Mouse (Mus musculus) left cerebral cortex, postnatal 36 days (tissue): ENCODE measurements around the gene Glb1l. TPM values are rescaled to one million over a fixed set of nuclear protein-coding genes. Genes with fewer than 3 reads are reported as not detected.

Experiments
- DNase-seq, 2 experiments: peaks; one replicate each; pipeline ENCODE4 v3.0.0; 2021 to 2022; ENCODE audit warnings: low spot score in 2 of 2, mixed read lengths in 1 of 2
- intact Hi-C: fragments of 180-260 bp; cut with DNase I; formaldehyde crosslinking; loops from one replicate; pipeline ENCODE4 v1.15.1; 2025
- total RNA-seq, 2 experiments: library from RNA; stranded (reverse); gene quantifications; 2 replicates each; pipeline ENCODE4 v1.2.3; 2021

Gene Glb1l
- total RNA-seq, 2 experiments from 2014 or later, result 10.4 to 15.8 TPM

DNA sequence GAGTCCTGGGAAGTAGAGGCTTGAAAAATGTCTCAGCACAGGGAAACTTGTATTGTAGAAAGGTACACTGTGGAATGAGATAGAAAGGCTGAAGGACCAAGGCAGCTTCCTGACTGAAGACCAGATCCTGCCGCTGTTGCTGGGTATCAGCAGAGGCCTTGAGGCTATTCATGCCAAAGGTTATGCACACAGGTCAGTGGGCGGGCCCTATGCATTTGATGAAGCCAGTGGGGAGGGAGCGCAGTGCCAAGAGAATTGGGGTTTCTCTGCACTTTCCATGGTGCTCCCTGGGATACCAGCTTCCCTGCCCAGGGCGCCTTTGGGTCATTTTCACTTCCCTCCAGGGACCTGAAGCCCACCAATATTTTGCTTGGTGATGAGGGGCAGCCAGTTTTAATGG, 1.9 kb upstream of the Glb1l start:
- DNase-seq, result no peak
- intact Hi-C loops, result no loop called here

DNA sequence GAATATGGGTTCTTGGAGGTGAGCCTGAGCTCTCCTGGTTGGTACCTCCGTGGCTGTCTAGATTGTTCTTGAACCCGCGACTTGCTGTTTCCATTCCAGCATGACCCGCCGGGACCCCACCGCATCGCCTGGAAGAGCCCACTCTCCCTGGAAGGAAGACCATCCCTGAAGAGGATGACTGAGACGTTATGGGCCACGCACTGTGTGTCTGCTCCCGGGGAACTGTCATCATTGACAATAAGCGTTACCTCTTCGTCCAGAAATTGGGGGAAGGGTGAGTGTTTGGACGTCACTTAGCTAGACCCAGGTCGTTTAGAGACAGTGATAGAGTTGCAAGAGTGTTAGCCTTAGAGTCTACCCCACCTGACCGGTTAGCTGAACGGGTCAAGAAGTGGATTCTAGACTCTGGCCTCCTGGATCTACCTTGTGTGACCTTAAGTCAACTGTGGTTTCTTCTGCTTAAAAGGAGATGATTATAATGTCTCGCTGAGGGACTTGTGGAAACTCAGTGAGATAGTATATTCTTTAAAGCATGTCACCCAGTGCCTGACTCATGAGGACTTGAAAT, 612 bp upstream of the Glb1l start:
- no peak for DNase-seq
- intact Hi-C loops, result no loop called here

DNA sequence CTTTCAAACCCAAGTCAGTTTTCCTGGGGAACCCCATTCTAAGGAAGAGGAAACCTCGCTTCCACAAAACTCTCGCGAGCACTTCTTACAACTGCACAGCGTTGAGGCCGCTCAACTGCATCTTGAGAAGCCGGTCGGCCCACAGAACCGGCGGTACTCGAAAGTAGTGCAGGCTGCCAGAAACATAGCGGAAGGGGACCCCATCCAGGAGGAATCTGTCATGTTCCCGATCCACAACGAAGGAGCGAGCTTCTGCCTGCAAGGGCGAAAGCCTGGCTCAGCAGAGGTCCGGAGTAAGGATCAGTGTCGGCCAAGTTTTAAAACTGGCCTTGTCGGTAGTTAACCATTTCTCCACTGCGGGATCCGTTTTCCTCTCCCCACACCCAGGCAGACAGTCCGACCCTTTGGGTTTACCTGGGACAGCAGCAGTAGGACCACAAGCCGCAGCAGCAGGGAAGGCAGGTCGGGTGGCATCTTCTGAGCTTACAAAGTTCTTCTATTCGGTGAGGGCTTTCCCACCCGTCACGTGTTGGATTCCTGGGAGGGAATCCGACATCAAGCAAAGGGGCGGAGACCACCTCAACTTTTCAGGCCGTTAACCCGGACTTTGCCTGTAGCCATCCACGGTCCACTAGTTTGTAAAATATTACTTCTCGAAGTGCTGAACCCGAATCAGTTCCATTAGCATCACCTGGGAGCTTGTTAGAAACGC, 1.5 kb downstream of the Glb1l start:
- no peak for DNase-seq
- intact Hi-C loops, result no loop called here

- DNase-seq, result no peak
- intact Hi-C loops, result no loop called here
Observed at GRCm38 (mm10) chr1:75201236-75201635, 9.4 kb downstream of the Glb1l start.

DNA sequence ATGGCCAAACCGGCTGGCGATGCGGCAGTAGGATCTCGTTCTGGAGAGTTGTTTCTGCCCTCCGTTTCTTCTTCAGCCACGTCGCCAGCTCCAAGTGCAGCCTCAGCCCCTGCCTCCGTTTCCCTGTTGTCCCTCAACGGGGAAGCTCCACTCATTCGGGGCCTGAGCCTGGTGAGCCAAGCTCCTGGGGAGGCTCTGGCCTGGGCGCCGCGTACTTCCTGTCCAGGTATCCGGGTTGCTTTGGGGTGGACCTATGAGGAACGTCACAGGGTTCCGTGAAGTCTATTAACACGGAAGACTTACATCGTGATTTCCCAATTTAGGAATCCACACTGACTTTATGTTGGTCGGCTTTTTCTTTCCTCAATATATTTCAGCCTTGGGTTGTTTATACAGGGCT, 18.2 kb downstream of the Glb1l start:
- no peak for DNase-seq
- intact Hi-C loops, result no loop called here

DNA sequence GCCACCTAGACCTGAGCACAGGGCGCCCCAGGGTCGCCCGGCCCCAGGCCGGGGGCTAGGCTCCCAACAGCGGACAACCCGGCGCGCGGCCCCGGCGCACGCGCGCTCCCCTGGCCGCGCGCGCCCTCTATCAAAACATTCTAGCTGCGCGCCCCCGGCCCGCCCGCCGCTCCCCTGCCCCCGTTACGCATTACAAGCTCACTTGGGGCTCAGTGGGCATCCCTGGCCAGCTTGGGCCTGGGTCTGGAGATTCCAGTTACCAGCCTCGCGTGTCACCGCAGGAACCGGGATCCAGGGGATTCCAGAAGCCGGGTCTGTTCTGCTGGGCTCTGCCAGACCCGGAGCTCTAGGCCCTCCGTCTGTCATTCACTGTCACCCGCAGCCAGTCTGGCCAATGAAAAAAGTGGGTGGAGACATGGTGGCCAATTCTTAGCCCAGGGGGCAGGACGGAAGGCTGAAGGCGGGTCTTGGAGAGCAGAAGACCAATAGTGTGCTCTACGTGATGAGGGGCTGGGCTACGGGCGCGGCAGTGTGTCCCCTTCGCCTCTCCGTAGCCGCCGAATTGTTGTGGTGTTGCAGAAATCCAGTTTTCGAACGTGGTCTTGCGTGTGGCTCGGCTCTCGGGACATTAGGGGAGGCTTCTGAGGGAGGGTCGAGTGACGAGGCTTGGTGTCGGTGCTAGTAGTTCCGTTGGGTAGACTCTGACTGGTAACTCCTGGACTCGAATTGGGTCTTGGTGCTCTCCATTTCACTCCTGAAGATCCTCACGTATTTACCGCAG, 18.8 kb downstream of the Glb1l start, which contains the start of the genes Ankzf1 and Atg9a:
Gene Ankzf1 (plus strand): TSS at position 530 of the 781 bp plus-strand sequence.
Gene Atg9a (minus strand): TSS at position 575 of the 781 bp plus-strand sequence.
- peak; percentile 92 to 95 for DNase-seq
- intact Hi-C loops, result no loop called here

DNA sequence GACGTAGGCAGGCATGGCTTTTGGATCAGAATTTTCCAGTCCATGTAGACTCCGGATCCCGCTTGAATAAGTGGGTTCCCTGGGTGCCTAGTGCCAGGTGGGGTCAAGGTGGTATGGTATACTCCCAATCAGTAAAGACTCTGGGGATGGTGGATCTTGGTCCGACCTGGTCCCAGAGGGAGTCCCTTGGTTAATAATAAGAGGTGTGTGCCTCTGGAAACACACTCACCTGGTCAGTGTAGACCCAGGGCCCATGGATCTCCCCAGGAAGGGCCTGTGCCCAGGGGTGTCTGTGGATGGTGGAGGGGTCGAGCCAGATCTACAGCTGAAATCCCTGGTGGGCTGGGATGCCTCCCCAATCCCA, 19.4 kb downstream of the Glb1l start:
- no peak for DNase-seq
- intact Hi-C loops, result no loop called here

GRCm38 (mm10) chr1:75190577-75190976, 20.0 kb downstream of the Glb1l start:
- intact Hi-C loops, result no loop called here
- no peak for DNase-seq

DNA sequence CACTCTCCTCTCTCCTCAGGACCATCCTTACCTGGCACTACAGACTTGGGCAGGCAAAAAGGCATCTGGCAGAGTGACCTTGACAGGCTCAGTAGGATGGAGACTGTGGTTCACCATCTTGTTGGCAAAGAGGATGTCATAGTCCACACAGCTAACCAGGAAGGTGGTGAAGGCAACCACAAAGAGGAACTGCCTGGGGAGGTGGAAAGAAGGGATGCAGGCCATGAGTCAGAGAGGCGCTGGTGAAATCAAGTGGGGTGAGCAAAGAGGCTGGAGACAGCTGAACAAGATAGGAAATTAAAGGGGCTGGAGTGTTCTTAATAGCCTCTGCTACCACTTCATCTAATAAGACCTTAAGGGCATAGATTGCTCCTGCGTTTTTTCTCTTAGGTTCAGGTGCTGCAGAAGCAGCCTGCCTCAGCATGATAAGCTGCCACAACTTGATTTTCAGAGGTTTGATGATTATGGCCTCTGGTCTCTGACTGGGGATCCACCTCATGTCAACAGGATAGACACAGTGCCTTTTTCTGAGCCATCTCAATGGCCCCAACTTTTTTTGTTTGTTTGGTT, 22.6 kb downstream of the Glb1l start:
- intact Hi-C loops, result no loop called here
- DNase-seq, result no peak

DNA sequence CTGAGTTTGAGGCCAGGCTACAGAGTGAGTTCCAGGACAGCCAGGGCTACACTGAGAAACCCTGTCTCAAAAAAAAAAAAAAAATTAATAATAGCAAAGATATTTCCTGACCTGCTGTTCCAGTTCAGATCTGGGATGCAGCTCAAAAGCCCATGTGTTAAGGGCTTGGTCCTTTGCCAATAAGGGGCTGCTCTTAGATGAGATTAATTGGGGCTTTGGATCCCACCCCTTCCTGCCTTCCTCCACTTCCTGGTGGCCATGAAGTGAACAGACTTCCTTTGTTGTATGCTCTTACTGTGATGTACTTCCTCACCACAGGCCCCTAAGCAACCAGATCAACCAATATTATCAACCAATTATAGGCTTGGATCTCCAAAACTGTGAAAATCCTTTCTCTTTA, 23.5 kb downstream of the Glb1l start:
- intact Hi-C loops, result no loop called here
- no peak for DNase-seq

GRCm38 (mm10) chr1:75185495-75185894, 25.1 kb downstream of the Glb1l start:
- intact Hi-C loops, result no loop called here
- DNase-seq, result no peak

DNA sequence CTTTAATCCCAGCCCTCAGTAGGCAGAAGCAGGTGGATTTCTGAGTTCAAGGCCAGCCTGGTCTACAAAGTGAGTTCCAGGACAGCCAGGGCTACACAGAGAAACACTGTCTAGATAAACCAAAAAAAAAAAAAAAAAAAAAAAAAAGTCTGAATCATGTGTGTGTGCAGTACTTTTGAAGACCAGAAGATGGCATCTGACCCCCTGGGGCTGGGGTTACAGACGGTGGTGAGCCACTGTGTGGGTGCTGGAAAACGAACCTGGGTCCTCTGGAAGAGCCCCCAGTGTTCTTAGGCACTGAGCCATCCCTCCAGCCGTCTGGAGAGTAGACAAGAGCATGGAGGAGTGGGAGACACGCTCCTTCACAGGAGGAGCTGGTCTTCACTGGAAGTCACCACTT, 28.5 kb downstream of the Glb1l start:
- intact Hi-C loops, result no loop called here
- no peak for DNase-seq

- no peak for DNase-seq
- intact Hi-C loops, result no loop called here
Observed at GRCm38 (mm10) chr1:75181377-75181870, 29.2 kb downstream of the Glb1l start.

GRCm38 (mm10) chr1:75180741-75181140, 29.9 kb downstream of the Glb1l start:
- intact Hi-C loops, result no loop called here
- no peak for DNase-seq

DNA sequence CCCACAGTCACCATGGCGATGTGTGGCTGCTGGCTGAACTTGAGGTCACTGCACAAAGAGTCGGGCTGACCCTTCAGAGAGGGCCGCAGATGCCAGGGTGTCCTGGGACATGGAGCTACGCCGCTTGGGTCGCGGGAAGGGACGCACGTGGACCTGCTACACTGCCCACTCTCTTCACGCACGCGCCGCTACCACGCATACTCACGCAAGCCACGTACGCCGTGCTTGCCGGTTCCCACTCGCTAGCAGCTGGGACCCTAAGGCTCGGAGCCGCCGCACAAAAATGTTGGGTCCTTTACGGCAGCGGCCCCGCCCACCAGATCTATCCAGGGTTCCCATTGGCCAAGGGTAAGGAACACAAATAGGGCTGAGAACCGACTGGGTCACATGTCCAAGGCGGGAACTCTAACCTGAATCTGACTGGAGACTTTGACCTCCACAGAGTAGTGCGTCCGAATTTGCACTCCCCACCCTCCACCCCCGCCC, 30.5 kb downstream of the Glb1l start, which contains the start of gene Abcb6:
Gene Abcb6 (minus strand): TSS at position 288 of the 486 bp plus-strand sequence.
- intact Hi-C loops, result no loop called here
- peak; percentile 90 to 92 for DNase-seq

DNA sequence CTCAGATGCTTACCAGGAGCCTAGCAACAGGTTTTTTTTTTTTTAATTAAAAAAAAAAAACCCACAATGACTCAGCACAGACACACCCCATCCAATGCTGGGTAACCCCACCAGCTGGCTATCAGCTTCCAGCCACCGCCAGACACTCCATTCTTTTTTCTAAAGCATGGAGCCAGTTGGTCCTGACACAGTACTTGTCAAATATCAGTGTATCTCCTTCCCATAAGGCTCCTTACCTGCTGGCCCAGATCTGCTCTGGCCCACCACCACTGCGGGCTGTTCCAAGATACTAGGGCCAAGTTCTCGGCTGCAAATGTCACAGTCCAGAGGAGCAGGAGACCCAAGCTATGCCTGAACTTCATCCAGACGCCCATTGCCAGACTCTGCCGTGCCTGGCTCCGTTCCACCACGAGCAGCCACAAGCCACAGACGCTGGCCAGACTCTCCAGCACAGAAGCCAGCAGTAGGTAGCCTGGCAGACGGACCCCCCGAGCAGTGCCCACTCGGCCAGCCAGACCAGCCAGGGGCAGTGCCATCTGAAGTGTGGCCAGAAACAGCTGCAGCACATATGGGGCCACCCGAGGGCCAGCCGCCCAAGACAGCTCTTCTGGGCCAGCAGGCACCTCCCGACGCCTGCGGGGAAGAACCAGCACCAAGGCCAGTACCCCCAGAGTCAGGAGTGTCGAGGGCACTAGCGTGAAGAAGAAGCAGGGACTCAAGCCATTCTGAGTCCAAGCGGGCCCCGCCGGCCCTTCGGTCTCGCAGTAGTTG, 31.1 kb downstream of the Glb1l start:
- intact Hi-C loops, result no loop called here
- peak; percentile 34 to 40 for DNase-seq

DNA sequence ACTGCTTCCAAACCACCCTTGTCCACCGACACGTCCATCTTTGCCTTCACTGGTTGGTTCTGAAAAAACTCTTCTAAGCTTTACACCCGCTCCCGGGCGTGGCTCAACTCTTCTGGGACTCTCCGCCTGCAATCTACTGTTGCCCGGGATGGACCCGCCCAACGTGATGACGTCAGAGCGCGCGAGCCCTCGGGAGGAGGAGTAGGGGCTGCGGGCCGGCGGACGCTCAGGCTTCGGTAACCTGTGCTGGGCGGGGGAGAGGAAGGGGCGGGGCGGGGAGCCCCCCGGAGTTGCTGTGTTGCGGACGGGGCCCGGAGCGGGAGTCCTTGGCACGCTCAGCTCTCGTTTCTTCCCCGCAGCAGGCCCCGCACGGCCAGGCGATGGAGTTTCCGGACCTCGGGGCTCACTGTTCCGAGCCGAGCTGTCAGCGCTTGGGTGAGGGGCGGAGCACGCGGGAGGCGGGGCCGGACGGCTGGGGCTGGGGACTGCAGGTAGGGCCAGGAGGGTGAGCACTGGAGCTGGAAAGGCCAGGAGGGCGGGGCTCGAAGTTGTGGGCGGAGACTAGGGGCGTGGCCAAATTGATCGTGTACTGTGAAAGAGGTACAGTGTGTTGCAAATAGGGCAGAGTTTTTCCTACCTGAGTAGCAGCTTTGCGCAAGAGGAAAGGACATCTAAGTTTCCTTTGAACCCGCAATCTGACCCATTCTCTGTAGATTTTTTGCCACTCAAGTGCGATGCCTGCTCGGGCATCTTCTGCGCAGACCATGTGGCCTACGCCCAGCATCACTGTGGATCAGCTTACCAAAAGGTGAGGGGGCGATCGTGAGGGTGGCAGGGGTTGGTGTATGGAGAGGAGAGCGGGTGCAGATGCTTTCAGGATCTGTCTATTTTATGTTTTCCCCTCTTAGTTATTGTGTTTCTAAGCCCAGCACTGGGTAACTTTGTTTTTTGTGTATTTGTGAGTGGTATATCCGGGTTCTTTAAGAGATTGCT, 41.8 kb downstream of the Glb1l start, which contains the start of gene Zfand2b:
Gene Zfand2b (plus strand): TSS at position 175 of the 993 bp plus-strand sequence.
- peak; percentile 94 to 95 for DNase-seq
- intact Hi-C loops, result loop anchor here (2.0 kb wide), 1 partner anchor 26 kb away; the partner anchor contains the start of genes Cnppd1 and Retreg2

GRCm38 (mm10) chr1:75168093-75168471, 42.5 kb downstream of the Glb1l start:
- DNase-seq, result no peak
- intact Hi-C loops, result loop anchor here (2.0 kb wide), 1 partner anchor 25 kb away; the partner anchor contains the start of genes Cnppd1 and Retreg2
